Mouse (Mus musculus): ENCODE measurements around the gene Kif5c.

GRCm38 (mm10) chr2:49660375-49660923 is 41.4 kb downstream of the Kif5c start:
- no peak for TF ChIP-seq GATA1 (IDR thresholded peaks at IDR 0.05; ENCODE audit: low read length)
- TF ChIP-seq TAL1 (IDR thresholded peaks at IDR 0.05; ENCODE audit: low read length), result no peak

All from erythroblast, embryonic 14.5 days (primary cell).